Mouse (Mus musculus) urinary bladder, postnatal 14 days (tissue): ENCODE results near the gene Mta2.

ENCODE experiments used
- DNase-seq: peaks from one replicate; pipeline ENCODE4 v3.0.0; 2021; ENCODE audit warnings: low spot score

Mta2 gene

DNA sequence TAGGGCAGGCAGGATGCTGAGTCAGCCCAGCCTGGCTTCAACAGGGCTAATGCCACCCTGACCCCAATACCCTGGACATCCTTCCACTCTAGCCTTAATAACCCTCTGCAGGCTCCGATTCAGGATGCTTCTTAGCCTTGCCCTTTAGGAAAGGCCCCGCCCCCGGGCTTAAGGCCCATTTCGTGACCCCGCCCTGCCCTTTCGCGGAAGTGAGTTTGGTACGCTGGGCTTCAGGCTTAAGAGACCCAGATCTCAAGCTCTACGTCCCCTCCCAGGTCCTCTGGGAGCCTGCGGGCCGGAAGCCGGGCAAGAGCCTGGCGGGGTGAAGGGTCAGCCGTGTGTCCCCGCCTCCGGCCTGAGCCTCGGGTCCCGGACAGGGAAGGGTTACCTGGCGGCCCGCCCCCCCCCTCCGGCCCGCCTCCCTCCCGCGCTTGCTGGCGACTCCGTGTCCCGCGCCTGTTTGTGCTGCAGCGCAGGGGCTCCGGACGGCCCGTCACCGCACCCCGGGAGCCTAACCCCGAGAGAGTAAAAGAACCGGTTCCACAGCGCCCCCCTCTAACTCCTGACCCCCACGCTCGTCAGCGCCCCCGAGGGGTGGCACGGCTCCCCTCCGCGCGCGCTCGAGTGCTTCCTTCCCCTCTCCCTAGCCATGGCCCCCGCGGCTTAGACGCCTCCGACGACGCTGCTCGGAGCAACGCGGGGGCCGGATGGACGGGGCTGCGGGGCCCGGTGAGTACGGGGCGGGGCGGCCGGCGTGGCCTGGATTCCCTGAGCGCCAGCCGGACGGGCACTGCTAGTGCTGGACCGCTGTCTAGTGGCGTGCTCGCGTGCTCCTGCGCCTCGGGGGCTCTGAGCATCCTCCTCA is 12.2 kb upstream of the Mta2 start, which contains the start of the genes Rom1 and Eml3:
Gene Rom1 (minus strand): TSS at position 133 of the 865 bp plus-strand sequence.
Gene Eml3 (plus strand): TSS at position 329 of the 865 bp plus-strand sequence.
- DNase-seq = peak; percentile 89

DNA sequence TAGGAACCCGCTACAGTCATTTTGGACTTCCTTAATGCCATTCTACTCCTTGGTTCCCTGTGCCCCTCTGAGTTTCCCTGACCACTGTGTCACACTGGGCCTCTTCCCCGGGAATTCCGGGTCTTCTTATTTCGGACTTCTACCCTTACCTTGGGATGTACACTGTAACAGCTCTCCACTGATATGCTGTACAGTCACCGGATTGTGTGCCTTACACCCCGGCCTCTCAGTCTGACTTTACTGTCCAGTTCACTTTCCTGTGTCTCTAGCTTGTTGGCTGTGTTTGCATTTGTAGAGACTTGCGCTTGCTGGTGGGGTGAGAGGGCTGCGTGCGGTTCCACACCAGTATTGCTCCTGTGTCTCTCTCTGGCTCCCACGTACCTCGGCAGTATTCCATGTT is 11.6 kb upstream of the Mta2 start:
- no peak for DNase-seq

DNA sequence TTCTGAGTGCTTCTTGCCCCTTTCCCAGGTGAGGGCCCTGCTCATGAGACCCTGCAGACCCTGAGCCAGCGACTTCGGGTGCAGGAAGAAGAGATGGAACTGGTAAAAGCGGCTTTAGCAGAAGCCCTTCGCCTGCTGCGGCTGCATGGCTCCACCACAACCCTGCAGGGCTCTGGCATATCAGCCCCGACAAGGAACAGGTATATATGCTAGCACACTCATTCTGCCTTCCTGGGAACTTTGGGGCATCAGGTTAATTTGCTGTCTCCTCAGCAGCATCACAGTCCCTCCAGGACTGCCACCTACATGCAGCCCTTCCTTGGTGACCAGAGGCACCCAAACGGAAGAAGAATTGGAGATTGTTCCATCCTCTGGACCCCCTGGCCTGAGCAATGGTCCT is 10.9 kb upstream of the Mta2 start:
- DNase-seq = no peak

DNA sequence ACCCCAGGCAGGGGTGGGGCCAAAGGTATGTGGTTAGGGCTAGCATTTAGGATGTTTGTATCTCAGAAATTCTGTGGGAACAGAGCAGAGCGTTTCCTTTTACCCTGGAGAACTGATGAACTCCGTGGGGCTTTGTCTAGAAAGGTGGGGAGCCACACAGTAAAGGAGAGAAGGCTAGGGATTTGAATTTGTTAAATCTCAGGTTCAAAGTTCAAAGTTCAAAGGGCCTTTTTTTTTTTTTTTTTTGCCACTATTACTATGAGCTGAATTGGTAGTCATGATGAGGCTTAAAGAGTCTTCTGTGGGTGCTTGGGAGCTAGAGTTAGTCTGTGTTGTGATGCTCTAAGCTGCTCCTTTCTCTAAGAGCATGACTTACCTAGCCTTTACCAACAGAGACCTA is 4.9 kb upstream of the Mta2 start:
- no peak for DNase-seq

DNA sequence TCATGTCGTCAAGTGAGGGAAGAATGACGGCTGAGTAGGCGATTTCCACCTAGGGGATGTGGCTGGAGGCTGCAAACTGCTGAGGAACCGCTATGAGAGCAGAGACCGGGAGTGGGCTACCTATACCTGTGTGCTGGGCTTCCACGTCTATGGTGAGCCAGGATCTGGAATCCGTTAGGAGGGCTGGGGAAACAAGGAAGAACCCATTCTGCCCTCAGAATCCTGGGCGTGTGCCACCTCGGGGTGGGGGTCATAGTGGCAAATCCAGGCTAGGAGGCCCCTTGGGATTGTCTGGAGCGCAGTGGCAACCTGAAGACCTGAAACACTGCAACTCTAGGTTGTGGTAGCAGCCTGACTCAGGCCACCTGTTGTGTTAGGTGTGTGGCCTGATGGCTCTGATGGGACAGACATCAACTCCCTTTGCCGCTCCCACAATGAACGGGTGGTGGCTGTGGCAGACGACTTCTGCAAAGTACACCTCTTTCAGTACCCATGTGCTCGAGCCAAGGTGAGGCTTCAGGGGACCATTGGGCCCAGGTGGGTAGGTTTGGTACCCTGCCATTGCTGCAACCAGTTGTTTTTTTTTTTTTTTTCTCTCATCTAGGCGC is 1.0 kb upstream of the Mta2 start:
- DNase-seq = no peak

DNA sequence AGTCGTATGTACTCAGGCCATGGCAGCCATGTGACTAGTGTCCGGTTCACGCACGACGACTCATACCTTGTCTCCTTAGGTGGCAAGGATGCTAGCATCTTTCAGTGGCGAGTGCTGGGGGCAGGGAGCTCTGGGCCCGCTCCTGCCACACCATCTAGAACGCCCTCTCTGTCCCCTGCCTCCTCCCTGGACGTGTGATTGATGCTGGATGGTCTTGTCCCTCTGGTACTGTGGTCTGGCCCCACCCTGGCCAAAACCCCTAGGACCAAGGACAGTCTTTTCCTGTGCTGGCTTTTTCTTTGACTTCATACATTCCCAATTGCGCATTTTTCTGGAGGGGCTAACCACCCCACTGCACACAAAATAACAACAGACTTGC is 550 bp upstream of the Mta2 start:
- DNase-seq = no peak

DNA sequence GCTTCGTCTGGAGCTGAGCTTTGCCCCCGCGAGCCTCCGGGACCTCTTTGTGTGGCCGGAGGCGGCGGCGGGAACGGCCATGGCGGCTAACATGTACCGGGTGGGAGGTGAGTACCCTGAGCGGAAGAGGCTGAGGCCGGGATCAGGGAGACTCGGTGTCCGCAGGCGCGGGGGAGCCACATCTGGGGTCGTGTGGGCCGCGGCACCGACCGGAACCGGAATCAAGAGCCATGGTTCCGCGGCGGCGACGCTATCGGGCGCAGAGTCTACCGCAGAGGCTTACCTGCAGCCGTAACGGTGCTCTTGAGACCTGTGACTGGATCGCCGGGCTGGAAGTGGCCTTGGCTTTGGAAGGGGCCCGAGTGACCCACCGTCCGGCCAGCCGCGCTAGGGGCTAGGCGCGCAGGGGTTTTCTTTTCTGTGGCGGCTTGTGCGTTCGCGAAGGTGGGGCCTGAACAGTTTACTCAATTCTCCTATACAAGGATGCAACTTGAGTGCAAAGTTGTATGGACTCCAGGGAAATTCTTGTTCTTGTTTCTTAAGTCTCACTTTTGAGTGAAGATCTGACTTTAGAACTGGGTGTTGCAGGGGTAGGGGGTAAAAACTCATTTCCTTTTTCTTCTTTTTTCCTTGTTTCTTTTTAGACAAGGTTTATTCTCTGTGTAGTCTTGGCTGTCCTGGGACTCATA is 745 bp downstream of the Mta2 start:
- peak; percentile 44 for DNase-seq

DNA sequence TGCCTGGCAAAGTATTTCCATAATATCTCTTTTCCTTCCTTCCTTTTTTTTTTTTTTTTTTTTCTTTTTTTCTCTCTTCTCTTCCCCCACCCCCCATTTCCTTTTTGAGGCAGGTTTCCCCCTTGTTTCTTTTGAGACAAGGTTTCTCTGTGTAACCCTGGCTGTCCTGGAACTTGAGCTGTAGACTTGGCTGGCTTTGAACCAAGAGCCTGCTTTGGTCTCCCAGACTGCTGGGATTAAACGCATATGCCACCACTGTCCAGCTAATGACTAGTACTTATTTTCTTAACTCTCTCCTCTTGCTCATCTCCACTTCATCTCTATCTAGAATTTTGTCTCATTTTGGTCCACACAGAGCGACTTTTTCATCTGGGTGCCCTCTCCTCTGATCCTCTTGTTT is 1.4 kb downstream of the Mta2 start:
- no peak for DNase-seq

DNA sequence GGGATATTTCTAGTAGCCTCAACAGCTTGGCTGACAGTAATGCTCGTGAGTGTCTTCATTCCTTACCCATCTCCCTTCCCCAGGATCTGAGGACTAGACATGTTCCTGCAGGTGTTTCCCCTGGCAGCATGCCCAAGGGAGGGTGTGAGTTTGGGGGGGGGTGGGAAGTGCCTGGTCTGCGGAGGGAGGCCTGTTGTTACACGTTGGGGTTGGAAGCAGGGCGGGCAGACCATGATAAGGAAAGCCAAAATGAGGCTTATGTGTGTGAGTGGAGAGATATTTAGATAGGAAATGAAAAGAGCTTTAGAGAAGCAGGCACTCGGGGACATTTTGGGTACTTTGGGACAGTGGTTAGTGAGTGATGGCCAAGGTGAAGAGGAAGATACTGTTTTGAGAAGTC is 2.4 kb downstream of the Mta2 start:
- peak; percentile 63 for DNase-seq

DNA sequence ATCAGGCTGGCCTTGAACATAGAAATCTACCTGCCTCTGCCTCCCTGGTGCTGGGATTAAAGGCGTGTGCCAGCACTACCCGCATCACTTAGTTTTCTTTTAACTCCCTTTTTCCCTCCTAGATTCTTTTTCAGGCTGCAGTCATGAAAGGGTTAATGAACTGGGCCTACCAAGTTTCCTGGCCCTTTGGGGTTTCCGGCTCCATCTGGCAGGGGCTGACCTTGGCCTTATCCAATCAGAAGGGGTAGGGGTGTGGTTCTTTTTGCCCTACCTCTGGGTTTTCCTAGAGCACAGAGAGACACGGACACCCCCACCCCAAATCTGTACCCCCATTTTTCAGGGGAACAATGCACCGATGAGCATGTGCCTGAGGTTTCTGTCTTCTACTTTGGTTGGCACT is 3.1 kb downstream of the Mta2 start:
- peak; percentile 83 for DNase-seq

DNA sequence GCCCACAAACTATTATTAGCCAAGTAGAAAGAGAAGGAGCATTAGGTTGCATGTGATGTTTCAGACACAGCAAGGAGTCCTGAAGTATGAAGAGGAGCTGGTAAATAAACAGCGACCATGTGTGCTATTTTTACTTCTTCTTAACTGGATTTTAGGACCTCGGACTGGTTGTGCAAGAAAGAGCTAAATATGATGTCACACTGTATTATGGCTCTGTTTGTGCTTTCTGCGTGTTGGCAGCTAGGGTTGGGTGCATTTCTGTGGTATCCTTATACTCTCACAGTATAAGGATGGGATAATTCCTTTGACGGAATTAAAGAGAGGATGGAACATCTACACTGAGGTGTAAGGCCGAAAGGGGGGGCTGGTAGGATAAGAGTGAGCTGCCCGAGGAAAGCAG is 3.6 kb downstream of the Mta2 start:
- no peak for DNase-seq

DNA sequence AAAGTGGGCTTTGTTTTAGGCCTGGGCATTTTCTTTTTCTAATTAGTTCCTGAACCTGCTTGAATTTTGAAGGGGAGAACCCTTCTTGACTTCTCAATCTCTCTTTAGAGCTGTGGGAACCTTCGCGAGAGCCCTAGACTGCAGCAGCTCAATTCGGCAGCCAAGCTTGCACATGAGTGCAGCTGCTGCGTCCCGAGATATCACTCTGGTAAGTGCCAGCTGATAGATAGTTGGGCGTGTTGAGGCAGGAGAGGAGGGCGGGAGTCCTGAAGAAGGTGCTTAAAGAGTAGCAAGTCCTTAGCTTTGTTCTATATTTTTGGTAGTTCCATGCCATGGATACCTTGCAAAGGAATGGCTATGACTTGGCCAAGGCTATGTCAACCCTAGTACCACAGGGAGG is 5.3 kb downstream of the Mta2 start:
- no peak for DNase-seq

DNA sequence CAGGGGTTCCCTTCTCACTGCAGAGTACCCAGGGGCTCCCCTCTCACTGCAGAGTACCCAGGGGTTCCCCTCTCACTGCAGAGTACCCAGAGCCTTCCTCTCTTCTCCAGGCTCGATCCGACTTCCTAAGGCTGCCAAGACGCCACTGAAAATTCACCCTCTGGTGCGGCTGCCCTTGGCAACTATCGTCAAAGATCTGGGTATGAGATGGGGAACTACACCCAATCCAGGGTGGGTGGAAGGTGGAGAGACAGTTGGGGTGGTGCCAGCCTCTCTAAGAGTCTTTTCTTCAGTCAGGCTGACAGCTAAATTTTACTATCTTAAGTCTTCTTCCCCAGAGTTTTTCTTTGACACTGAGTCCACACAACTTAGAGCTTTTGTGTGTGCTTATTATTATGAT is 8.5 kb downstream of the Mta2 start:
- DNase-seq = no peak

DNA sequence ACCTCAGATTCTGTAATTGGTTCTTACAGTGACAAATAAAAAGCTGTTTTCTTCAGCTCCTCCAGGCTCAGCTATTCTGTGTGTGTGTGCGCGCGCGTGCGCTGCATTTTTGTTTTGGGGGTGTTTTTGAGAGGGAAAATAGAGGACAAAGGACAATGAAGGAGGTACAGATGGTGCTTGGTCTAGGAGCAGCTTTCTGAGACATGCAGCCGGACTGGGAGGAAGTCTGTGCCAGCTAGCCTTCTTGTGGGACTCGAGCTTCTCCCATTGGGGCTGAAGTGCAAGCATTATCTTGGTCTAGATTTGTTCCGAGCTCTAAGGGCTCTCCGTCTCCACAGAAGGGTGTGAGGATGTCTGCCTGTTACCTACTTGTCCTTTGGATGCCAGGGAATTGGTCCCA is 10.6 kb downstream of the Mta2 start:
- DNase-seq = no peak

DNA sequence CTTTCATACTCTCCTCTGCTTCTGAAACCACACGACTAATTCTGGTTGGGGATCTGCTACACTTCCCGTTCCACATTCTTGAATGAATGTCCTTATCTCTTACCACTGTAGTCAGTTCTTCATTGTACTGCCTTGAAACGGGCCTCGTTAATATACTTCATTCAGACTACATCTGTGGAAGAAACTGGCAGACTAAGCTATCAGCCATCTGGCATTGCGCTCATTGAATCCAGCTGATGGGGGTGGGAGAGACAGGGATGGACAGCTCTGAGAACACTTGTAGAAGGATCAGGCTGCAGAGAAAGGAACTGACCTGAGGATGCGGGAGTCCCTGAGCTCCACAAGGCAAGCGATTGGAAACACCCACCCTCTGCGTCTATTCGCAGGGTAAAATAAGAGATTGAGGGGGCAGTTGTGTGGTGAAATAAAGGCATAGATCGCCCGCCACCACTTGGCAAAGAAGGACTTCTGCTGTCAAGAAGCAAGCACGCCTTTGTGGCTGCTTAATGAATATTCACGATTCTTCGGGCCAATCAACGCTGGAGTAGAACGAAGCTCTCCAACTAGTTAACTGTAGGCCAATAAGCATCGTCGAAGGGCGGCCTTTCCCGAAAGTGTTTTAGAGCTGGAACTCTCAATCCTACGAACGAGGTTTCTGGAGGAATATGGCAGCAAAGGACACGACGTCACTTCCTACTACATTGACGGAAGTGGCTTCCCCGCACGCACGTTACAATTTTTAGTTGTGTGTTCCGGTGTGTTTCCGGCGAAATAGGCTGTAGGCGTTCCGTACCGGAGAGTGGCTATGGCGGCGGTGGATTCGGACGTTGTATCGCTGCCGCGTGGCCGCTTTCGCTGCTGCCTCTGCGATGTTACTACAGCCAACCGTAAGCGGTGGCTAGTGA is 11.7 kb downstream of the Mta2 start, which contains the start of gene Tut1:
Gene Tut1 (plus strand): TSS at position 713 of the 905 bp plus-strand sequence.
- peak; percentile 88 for DNase-seq

DNA sequence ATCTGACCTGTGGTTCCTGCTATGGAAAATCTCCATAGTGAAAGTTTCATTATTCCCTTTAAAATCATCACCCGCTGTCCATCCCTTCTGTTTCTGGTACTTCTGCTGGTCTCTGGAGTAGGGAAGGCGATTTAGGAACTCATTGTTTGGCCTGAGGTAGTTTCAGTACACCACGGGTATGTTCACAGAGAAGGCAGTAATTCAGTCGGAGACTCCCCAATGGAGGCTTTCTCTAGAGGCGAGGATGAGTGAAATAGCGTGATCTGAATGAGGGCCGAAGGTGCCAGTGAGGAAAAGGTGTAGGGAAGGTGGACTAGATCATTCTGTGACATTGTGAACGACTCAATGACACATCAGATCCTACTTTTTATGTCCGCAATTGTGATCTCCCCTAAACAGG is 12.5 kb downstream of the Mta2 start:
- DNase-seq = no peak

DNA sequence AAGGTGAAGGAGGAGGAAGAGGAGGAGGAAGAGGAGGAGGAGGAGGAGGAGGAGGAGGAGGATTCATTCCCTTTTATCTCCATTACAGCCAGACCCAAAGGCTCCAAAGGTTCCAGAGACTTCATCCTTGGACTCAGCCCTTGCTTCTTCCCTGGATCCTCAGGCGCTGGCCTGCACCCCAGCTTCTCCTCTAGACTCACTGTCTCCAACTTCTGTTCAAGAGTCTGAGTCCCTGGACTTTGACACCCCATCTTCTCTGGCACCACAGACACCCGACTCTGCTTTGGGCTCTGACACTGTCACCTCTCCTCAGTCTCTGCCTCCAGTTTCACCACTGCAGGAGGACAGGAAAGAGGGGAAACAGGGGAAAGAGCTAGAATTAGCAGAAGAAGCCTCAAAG is 20.6 kb downstream of the Mta2 start:
- no peak for DNase-seq

DNA sequence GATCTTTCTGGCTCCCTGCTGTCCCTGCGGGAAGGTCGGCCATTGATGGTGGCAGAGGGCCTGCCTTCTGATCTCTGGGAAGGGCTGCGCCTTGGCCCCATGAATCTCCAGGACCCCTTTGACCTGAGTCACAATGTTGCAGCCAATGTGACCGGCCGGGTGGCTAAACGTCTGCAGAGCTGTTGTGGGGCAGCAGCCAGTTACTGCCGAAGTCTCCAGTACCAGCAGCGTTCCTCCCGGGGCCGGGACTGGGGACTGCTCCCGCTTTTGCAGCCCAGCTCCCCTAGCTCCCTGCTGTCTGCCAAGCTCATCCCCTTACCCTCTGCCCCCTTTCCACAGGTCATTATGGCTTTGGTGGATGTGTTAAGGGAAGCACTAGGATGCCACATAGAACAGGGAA is 23.4 kb downstream of the Mta2 start:
- no peak for DNase-seq

DNA sequence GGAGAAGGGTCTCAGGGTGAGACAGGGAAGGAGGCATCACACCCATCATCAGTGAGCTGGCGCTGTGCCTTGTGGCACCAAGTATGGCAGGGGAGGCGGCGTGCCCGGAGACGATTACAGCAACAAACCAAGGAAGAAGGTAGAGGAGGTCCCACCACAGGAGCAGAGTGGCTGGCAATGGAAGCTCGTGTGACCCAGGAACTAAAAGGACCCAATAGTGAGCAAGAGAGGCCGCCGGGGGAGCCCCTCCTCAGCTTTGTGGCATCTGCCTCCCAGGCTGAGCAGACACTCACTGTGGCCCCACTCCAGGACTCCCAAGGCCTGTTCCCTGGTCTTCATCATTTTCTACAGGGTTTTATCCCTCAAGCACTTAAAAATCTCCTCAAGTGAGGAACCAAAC is 24.1 kb downstream of the Mta2 start:
- DNase-seq = peak; percentile 24

DNA sequence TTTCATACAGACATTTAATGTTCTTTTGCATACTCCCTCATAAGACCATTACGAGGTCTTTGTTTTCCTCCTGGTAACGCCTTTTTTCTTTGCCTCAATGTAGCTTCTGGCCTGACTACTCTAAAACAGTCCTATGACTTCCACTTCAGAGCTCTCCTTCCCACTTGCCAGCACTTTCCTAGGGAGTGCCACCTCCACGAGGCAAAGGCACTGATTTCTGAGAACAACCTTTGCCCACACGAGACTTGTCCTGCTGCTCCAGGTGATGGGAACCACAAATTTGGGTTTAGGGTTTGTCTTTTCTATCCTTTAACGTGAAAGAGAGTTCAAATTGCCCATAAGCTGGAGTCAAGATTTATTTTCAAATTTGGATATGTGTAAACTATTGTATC is 24.5 kb downstream of the Mta2 start:
- no peak for DNase-seq

DNA sequence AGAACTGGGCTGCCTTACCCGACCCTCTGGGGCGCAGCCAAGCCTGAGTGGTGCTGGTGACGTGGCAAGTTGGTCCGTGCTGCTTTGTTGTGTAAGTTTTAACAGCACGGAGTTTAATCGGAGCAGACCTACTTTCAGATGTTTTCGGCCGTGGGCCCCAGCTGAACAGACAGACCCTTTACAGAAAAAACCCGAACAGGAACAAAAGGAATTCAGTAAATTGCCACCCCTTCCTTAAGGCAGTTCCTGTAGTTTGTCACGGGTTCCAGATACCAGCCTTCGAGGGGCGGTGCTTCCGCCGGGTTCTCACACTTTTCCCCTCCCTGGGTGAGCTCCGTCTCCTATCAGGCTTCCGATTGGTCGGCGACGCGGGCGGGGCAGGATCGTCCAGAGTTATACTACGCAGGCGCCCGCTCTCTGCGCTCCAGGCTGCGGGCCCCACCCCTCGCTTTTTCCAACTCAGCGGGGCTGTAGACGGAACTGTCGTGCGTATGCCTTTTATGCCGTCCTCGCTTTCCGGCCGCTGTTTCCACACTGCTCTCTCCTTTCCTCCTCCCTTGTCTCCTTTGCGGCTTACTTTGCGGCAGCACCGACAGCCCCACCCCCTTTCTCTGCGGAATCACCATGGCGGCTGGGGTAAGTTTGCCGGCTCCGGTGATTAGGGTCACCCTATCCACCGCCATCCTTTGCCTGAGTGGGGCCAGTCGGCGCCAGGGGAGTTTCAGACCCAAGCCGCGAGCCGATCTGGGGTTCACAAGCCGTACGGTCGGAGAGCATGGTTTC is 25.1 kb downstream of the Mta2 start, which contains the start of gene Eef1g:
Gene Eef1g (plus strand): TSS at position 452 of the 783 bp plus-strand sequence.
- DNase-seq = peak; percentile 99
